ENCODE assay signal across 10 mouse cellular contexts in the genomic region with DNA sequence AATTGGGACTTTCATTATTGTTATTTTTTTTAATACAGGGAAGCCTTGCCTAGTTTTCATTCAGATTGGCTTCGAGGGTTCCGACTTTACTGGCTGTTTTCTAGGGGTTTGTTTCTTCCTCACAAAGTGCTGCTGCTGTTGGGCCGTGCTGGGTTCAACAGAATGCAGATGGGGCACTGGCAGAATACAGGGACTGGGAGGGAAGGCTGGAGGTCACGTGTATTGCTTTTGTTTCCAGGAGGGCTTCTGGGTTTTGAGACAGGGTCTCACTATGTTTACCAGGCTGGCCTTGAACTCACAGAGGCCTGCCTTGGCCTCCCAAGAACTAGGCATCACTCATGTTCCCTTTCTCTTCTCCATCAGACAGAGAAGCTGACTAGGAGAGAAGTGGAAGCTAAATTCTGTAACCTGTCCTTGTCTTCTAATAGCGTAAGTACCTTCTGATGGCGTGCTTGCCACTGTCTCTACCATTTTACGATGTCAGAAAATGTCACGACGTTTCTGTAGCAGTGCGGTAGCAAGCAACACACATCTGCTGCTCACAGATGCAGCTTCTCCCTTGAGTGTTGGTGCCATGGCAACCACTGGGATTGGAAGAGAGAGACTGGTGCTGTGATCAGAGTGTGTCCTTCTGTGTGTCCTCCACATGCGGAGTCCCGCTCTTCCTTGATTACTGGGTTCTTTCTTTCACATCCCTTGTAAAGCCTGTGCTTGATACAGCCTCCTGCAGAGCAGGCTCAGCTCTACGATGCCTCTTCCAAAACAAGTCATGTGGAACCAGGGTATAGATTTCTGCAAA. TPM values are rescaled to one million over a fixed set of nuclear protein-coding genes. Genes with fewer than 3 reads are reported as not detected.
DNase-seq lines count a peak whose midpoint lies in the region; ATAC-seq lines count a peak whose summit lies in the region.
"Had no signal": no experiment of that assay in that cellular context is flagged by ENCODE, and none has a peak within 500 bp of the region (broad histone marks: within the 10 kb centered on the region; RNA-seq: fewer than 3 reads in every experiment).

No protein-coding gene starts in this region.

- no peak overlapping the region for H3K4me3 ChIP-seq in embryonic facial prominence, embryonic 14.5 days (ENCODE audit: low read depth, low read length)
- no peak overlapping the region for H3K4me3 ChIP-seq in neural tube, embryonic 12.5 days

- no peaks in the 10 kb centered on the region for H3K27me3 ChIP-seq in embryonic facial prominence, embryonic 14.5 days (replicated peaks; ENCODE audit: control insufficient read depth, insufficient read depth, low read length)
- no peaks in the 10 kb centered on the region for H3K27me3 ChIP-seq in neural tube, embryonic 12.5 days (replicated peaks)

- no peaks in the 10 kb centered on the region for H3K9me3 ChIP-seq in embryonic facial prominence, embryonic 14.5 days (ENCODE audit: control insufficient read depth, low read length)
- no peaks in the 10 kb centered on the region for H3K9me3 ChIP-seq in neural tube, embryonic 12.5 days

- H3K4me1 ChIP-seq in embryonic facial prominence, embryonic 14.5 days (ENCODE audit: control insufficient read depth, insufficient read depth, low read length), result peaks cover 8% of the 10 kb centered on the region; the same call in 1 of the 2 replicates
- no peaks in the 10 kb centered on the region for H3K4me1 ChIP-seq in neural tube, embryonic 12.5 days

- no peak overlapping the region for H3K9ac ChIP-seq in embryonic facial prominence, embryonic 14.5 days (ENCODE audit: low read depth, low read length)
- H3K9ac ChIP-seq in neural tube, embryonic 12.5 days, result no peak overlapping the region

- ATAC-seq in embryonic facial prominence, embryonic 14.5 days (ENCODE audit: low read depth), result peak; percentile 47; the same call in 1 of the 2 replicates
- peak; percentile 87 for ATAC-seq in neural tube, embryonic 12.5 days (ENCODE audit: low FRiP score, low read depth)
- no peak for ATAC-seq in monocyte, adult 5-6 weeks (replicated peaks; ENCODE audit: insufficient number of reproducible peaks, low FRiP score, low TSS enrichment, poor library complexity, severe bottlenecking)
- ATAC-seq: intestine, embryonic 16.5 days had no signal

- no peak overlapping the region for H3K4me2 ChIP-seq in embryonic facial prominence, embryonic 14.5 days (ENCODE audit: low read depth, low read length)
- no peak overlapping the region for H3K4me2 ChIP-seq in neural tube, embryonic 12.5 days (replicated peaks)

- intact Hi-C loops in heart, postnatal 36 days (cut with DNase I), result no loop called here

- peak; percentile 27 for DNase-seq in embryonic facial prominence, embryonic 14.5 days (ENCODE audit: low spot score)
- peak; percentile 47 to 61 for DNase-seq in frontal cortex, postnatal 36 days (ENCODE audit: low spot score in 2 of 2)
- peak; percentile 44 to 56 for DNase-seq in layer of hippocampus, postnatal 36 days
- DNase-seq in adrenal gland, adult 2 months, result no peak
- no peak for DNase-seq in liver
- no peak for DNase-seq in heart, postnatal 36 days
- DNase-seq: cerebellum, postnatal 36 days had no signal

- H3K27ac ChIP-seq in embryonic facial prominence, embryonic 14.5 days (replicated peaks; ENCODE audit: low read depth, low read length), result no peak overlapping the region; the same call in 1 of the 2 replicates
- peak overlapping the region; percentile 28; the same call in 1 of the 2 replicates for H3K27ac ChIP-seq in neural tube, embryonic 12.5 days

- WGBS in embryonic facial prominence, embryonic 14.5 days, result 84% methylated on average over 13 of the region's 13 CpGs
- 63% methylated on average over 13 of the region's 13 CpGs for WGBS in neural tube, embryonic 12.5 days

- peaks cover 56% of the 10 kb centered on the region for H3K36me3 ChIP-seq in embryonic facial prominence, embryonic 14.5 days (ENCODE audit: control insufficient read depth, insufficient read depth, low read length)
- peaks cover 16% of the 10 kb centered on the region for H3K36me3 ChIP-seq in neural tube, embryonic 12.5 days

RNA-seq across cellular contexts. Expression of a gene that starts 21.8 kb away (rescaled TPM):
- 237 and 260 TPM in 2 replicates for polyA plus RNA-seq in embryonic facial prominence, embryonic 14.5 days (2014; fragmentation: Nextera tagmentation; extraction: Ambion mirVana)
- 100 to 1,000 TPM; 168 to 197 TPM for total RNA-seq in layer of hippocampus, postnatal 36 days (2021)
- 305 TPM in 2 replicates for polyA plus RNA-seq in neural tube, embryonic 12.5 days (2016; fragmentation: Nextera tagmentation; extraction: Ambion mirVana)
- total RNA-seq in adrenal gland, adult 2 months (2021), result 100 to 1,000 TPM; 181 to 246 TPM
- 45.7 and 48.2 TPM in 2 replicates for polyA plus RNA-seq in adrenal gland, adult 2 months (2012; rRNA removed)
- total RNA-seq in heart, postnatal 36 days (2021), result 100 to 1,000 TPM; 114 to 118 TPM
- total RNA-seq in monocyte, adult 5-6 weeks (2017), result 189 to 249 TPM (median 241 TPM) in 3 replicates

Comparison
In these comparisons a context has a peak if more than half of its experiments do, and no peak if none do; other contexts are left out.
1. DNase-seq: peak in embryonic facial prominence, embryonic 14.5 days (single experiment), frontal cortex, postnatal 36 days (2 of 2) and layer of hippocampus, postnatal 36 days (2 of 2); none in adrenal gland, adult 2 months (single experiment), liver (single experiment) and heart, postnatal 36 days (0 of 2).